Mouse (Mus musculus) central nervous system, embryonic 14 days (tissue): Measurements from ENCODE around the gene C7. TPM values are rescaled to one million over a fixed set of nuclear protein-coding genes. Genes with fewer than 3 reads are reported as not detected.

Experiments
- polyA plus RNA-seq: library from polyadenylated mRNA; depleted of rRNA; stranded (reverse); fragments of >200 nt; gene quantifications from 2 replicates; pipeline ENCODE4 v1.2.3, GENCODE M21; 2012; rRNA removed

C7 gene
- polyA plus RNA-seq = 0.07 and 0.11 TPM in 2 replicates

DNA sequence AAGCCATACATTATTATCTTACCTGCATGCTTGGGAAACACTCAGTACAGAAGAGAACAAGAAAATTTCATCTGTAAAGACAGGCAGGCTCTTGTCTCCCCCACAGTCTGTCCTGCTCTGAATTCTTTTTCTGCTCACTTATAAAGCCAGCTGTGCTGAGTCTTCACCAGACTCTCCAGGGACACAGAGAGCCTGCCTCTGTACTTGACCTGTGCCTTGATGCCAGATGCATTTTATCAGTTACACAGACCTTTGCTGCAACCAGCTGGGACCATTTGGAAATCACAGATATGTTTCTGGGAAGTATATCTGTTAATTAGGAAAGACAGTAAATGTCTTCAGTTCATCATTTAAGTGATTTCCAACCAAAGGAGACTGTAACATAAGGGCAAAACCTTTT, at the start of gene C7:
TSS of gene C7 (minus strand) at position 106 of the 400 bp plus-strand sequence.

DNA sequence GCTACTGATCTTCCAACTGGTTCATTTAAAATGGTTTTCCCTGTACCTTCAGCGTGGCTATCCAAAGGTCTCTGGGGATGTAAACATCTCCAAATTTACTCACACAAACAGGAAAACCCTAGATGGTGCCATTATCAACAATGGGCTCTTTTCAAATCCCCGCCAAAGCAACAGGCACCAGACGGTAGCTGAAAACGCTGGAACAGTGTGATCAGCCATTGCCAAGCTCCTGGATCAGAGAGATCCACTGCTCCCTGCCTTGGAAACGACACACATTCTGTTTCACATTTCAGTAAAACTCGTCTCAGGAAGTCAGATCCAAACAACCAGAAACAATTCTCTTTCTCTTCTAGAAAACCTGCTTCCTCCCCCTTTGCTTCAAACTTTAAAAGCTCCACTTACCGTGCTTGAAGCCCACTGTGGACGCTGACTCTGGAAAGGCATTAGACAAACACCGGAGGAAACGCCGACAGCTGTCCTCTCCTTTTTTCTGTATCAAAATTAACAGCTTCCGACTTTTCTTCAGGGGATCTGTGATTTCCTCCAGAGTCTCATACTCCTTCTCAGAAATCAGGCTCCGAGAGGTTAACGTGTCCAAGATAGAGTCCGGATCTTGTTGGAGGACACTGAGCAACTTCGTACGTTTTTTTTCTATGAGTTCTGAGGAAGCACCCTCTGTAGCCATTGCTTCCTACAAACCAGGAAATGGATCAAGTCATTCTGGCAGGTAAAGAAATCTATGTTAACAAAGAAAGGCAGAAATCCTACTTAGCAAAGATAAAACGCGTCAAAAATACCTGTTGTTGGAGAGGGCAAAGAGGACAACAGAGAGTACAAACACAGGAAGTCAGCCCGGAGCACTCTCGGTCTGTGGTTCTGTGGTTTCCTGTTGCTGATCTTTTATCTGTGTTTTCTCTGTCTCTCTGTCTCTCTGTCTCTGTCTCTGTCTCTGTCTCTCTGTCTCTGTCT, 44.4 kb upstream of the C7 start, which contains the start of gene Card6:
TSS of gene Card6 (minus strand) at position 854 of the 969 bp plus-strand sequence.

Other genes with a start within 250 kb of the C7 start
- not detected in 2 replicates for gene Mroh2b, start 165.0 kb downstream of the C7 start, polyA plus RNA-seq
- 0.47 and 0.83 TPM in 2 replicates for gene Card6, start 44.8 kb upstream of the C7 start, polyA plus RNA-seq
- 1,467 and 1,687 TPM in 2 replicates for gene Rpl37, start 52.9 kb upstream of the C7 start, polyA plus RNA-seq
- gene Prkaa1, start 80.1 kb upstream of the C7 start, polyA plus RNA-seq = 11.9 and 12.9 TPM in 2 replicates
- 27.8 and 30.3 TPM in 2 replicates for gene Ttc33, start 121.8 kb upstream of the C7 start, polyA plus RNA-seq
- 0.72 and 1.7 TPM in 2 replicates for gene Ptger4, start 180.4 kb upstream of the C7 start, polyA plus RNA-seq